Mouse (Mus musculus) cerebellum, adult 11-12 months (tissue): Measurements from ENCODE around the gene Cep170b.
A peak's percentile ranks its signal among the peaks of the same experiment; 100 is the strongest.

ENCODE experiments used
- DNase-seq: peaks from one replicate; pipeline ENCODE4 v3.0.0; 2022

Cep170b gene

DNA sequence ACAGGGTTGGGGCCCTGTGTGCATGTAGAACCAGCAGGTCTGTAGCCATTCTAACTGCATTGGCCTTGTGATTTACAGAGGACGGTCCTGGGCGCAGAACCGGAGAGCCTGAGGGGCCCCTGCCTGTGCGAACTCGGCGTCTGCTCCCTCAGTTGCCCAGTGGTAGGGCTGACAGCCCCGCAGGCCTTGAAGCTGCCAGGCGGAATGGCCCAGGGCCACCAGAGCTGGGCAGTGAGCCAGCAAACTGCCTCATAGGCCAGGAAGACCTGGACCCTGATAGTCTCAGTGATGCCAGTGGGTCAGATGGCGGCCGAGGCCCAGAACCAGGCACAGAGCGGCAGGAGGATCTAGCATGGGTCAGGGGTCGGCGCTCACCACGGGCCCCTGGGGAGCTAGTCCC is 17.5 kb downstream of the Cep170b start:
- DNase-seq = peak; percentile 95

DNA sequence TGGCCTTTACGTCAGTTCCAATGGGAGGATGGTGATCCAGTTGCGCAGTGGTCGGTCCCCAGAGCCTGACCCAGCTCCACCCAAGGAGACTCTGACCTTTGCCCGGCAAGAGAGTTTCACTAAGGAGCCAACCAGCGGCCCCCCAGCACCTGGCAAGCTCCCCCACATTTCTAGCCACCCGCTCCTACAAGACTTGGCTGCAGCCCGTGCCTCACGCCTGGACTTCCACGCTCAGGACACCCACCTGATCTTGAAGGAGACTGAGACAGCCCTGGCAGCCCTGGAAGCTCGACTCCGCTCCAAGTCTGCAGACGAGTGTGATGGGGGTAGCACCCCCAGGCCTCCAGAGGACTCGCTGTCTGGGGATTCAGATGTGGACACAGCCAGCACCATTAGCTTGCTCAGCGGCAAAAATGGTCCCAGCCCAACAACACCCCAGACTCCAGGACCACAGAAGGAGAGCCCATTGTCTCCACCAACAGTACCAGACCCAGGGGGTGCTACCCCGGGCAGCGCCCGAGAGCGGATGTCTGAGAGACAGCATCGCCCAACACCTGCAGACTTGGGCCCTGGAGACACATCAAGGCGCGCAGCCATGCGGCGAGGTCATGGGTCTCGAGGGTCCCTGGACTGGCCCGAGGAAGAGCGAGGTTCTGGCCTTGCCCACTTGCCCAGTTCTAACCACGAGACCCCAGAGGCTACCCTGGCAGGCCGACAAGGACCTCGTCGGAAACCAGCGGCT is 18.2 kb downstream of the Cep170b start:
- peak; percentile 70 for DNase-seq

GRCm38 (mm10) chr12:112739023-112739568 is 18.8 kb downstream of the Cep170b start:
- DNase-seq = peak; percentile 69

DNA sequence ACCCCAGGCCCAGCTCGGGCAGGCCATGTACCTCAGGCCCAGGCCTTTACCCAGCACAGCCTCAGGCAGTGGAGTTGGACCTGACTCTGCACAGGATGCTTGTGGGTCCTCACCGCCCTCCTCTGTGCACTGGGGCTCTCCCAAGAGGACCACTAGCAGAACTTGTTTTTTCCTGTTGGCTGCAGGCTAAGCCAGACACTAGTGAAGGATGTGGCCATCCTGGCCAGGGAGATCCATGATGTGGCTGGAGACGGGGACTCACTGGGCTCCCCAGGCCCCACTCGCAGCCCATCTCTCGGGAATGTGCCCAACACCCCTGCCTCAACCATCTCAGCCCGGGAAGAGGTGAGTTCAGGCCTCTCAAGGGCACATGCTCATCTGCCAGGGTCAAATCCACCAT is 22.5 kb downstream of the Cep170b start:
- DNase-seq = no peak

DNA sequence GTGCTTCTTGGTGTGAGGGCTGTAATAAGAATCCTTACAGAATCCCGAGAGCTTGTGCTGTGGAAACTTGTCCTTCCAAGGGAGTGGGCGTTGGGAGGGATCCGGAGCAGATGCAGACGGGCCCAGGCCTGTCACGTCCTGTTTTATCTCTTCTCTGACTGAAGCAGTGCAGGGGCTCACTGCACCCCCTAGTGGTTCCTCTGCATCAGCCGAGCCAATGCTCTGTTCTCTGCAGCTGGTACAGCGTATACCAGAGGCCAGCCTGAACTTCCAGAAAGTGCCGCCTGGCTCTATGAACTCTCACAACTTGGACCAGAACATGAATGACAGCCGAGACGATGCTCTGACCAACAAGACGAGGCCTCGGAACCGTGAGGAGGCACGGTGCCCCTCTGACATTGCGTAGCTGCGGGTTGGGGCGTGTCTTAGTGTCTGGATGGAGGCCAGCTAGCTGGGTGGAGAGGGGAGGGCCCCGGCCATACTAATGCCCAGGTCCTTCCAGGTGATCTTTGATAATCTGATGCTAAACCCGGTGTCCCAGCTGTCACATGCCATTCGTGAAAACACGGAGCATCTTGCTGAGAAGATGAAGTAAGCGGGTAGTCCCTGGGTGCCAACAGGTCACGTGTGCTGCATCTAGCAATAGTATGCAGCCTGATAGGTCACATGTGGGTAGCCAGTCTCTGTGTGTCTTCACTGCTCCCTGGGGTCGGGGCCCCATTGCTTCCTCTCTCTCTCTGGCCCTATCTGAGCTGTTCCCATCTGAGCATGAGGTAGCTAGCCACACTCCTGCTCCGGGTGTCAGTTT is 23.1 kb downstream of the Cep170b start:
- DNase-seq = peak; percentile 73

GRCm38 (mm10) chr12:112744211-112744610 is 24.0 kb downstream of the Cep170b start:
- DNase-seq = peak; percentile 47

GRCm38 (mm10) chr12:112744891-112745580 is 24.8 kb downstream of the Cep170b start:
- DNase-seq = peak; percentile 60

- DNase-seq = peak; percentile 53
Observed at GRCm38 (mm10) chr12:112745716-112746115, 25.5 kb downstream of the Cep170b start.

GRCm38 (mm10) chr12:112746461-112746807 is 26.2 kb downstream of the Cep170b start:
- DNase-seq = no peak

- DNase-seq = peak; percentile 23
Observed at GRCm38 (mm10) chr12:112746808-112747605, 26.8 kb downstream of the Cep170b start.

DNA sequence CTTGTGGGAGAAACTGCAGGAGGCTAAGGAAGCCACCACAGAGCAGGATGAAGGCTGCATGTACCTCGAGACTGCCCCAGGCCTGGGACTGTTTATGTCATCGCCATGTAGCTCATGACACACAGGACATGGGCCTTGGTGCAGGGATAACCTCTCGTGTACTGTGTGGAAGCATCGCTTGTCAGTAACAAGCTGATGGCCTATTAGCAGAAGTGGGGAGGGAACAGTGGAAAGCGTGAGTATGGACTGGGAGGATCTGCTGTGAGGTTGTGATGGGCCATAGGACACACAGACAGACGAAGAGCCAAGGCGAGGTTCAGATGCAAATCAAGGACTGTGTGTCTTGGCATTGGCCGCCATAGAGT is 27.3 kb downstream of the Cep170b start:
- DNase-seq = no peak

GRCm38 (mm10) chr12:112750976-112751375 is 30.7 kb downstream of the Cep170b start:
- no peak for DNase-seq

DNA sequence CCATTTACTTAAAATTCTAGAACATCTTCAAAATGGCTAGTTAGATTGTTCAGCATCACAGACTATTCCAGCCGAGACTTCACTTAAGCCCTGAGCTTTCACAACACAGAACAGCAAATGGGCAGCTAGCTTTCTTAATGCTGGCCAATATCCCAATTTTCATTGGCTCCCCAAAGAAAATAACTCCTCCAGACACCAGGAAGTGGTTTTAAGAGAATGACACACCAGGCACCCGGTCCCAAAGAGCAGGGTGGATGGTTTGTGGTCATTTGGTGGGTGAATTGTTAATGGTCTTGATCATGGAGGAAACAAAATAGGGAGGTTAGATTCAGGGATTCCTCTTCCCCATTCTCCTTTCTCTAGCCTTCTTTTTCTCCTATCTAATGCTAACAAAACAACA is 32.1 kb downstream of the Cep170b start:
- no peak for DNase-seq

GRCm38 (mm10) chr12:112755900-112756299 is 35.6 kb downstream of the Cep170b start:
- no peak for DNase-seq

DNA sequence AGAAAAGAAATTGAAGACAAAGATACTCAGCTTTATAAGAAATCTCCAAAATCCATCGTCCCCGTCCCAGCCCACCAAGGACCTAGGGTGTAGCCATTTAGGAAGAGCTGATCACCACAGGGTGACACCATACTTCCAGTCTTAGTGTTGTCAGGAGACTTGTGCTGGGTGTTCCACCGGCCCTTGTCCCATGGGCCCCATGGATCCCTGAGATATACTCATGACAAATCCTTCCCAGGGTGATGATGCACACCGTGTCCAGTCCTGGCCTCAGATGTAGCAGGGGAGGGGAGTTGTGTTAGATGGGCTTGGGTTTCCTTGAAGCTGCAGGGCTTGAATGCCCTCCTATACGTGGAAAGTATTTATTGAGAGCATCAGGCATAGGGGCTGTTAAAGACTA is 37.6 kb downstream of the Cep170b start:
- DNase-seq = no peak

DNA sequence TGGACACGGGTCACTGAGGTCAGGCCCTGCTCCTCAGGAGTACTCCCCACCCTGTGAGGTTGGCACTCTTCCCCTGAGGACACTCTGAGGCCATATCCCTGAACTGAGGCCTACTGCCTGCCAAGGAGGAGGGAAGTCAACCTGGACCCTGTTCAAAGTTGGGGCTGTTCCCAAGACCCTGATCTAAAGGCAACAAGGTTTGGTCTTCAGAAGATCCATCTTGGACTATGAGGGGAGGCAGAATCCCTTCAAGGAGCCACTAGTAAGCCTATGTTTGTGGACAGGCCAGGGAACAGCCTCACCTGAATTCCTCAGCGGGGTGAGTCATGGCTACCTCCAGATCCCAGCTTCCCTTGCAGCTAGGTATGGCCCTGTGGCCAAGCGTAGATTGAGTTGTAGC is 39.2 kb downstream of the Cep170b start:
- no peak for DNase-seq

- peak; percentile 1 for DNase-seq
Observed at GRCm38 (mm10) chr12:112760154-112760926, 40.1 kb downstream of the Cep170b start, which contains the start of gene Pld4. Gene Pld4, plus strand, starts transcription at chr12:112760655.

GRCm38 (mm10) chr12:112761411-112761810 is 41.2 kb downstream of the Cep170b start:
- DNase-seq = no peak

DNA sequence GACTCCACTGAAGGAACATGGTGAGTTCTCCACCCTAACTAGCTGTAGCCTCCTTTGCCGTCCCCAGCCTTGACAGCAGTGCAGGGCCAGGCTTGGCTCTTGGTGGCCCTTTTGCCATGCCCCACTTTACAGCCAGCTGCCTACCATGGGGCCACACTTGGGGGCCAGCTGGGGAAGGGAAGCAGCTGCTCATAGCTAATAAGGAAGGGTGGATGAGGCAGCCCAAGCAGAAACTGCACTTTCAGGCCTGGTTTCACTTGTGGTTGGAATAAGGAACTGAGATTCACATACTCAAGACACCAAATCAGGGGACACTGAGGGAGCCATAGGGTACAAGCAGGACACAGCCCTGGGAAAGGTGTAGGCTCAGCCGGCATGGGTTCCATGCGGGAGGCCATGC is 41.8 kb downstream of the Cep170b start:
- DNase-seq = no peak

GRCm38 (mm10) chr12:112763176-112763575 is 42.9 kb downstream of the Cep170b start:
- DNase-seq = no peak

DNA sequence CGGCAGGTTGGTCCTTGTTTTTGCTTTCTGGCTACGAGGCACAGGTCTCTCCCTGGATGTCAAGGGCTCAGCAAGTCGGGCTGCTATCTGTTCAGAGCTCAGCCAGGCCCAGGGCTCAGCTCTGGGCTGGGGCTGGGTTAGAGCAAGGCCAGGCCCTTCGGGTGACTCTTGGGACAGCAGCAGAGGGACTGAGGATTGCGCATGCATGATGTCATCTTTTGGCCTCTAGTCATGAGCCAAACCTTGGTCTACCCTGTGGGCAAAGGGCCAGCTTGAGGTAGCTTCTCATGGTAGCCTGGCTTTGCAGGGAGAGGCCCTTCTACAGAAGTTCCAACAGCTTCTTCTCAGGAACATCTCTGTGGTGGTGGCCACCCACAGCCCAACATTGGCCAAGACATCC is 43.9 kb downstream of the Cep170b start:
- no peak for DNase-seq

DNA sequence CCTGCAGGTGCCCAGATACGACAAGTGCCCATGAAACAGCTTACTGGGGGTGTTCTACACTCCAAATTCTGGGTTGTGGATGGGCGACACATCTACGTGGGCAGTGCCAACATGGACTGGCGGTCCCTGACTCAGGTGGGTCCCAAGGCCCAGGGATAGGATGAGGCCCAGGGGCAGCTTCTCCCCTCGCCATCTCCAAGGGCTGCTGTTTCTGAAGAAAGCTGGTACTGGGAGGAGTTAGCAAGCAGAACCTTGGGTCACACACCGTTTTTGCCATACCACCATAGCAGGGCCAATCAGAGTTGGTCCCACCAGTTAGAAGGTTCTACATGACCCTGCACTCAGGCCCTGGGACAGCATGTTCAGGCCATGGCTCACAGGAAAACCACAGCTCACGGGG is 44.7 kb downstream of the Cep170b start:
- no peak for DNase-seq
